Mouse (Mus musculus): Measurements from ENCODE around the gene Scn11a.

Gene Scn11a

GRCm38 (mm10) chr9:119825297-119825696, at the start of gene Scn11a:
Gene Scn11a (minus strand): TSS chr9:119825456.
- peak; percentile 14 to 23 for DNase-seq

- no peak for DNase-seq
Observed at GRCm38 (mm10) chr9:119854170-119854569, 28.9 kb upstream of the Scn11a start.

DNA sequence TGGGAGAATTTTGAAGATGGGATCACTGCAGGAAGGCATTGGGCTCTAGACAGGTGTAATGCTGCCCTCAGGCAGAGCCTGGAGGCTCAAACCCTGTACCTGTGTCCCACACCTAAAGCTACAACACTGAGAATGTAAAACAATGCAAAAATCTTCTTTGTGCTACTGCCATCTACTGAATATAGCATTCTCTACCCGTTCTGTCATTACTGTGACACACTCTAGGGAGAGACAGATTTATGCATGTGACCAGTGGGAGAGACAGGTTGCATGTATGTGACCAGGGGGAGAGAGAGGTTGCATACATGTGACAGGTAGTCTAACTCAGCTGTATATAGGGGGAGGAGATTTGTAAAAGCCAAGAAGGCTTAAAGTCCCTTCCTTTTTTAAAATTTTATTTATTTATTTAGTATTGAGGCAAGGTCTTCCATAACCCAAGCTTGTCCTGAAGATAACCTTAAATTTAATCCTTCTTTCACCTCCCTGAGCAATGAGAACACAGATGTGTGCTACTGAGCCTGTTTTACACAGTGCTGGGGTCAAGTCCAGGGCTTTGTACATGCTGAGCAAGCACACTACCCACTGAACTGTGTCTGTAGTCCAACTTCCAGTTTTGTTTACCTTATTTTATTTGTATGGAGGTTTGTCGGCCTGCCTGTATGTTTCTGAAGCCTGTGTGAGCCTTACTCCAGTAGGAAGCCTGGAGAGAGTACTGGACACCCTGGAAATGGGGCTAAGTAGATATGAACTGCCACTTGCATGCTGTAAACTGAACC, 28.0 kb upstream of the Scn11a start:
- DNase-seq = no peak

DNA sequence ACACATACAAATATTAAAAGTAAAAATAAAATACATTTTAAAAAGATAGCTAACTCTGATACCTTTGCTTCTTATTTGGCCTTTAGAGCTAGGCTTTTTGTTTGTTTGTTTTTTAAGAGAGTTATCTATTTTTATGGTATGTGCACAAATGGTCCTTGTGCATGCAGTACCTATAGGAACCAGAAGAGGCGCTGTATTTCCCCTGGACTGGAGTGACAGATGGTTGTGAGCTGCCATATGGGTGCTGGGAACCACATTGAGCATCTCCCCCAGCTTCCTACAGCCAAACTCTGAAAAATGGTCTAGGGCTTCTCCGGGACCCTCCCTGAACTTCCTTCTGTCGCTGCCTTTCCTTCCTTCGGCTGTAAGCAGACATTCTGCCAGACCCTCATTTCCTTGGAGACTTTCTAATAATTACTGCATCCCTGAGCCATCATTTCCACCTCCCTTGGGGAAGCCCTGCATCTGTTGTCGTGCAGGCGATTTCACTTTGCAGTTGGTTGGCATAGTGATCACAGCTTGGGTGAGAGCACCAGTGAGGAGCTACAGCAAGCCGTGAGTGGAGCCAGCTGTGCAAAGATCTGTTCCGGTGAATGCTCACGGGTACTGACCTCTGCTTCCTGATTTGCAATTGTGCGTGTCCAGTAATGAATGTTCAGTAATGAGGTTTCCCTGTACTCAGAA, 27.2 kb upstream of the Scn11a start:
- DNase-seq = no peak

- DNase-seq = no peak
Observed at GRCm38 (mm10) chr9:119849214-119849613, 24.0 kb upstream of the Scn11a start.

- no peak for DNase-seq
Observed at GRCm38 (mm10) chr9:119848671-119849070, 23.4 kb upstream of the Scn11a start.

- no peak for DNase-seq
Observed at GRCm38 (mm10) chr9:119847187-119847586, 21.9 kb upstream of the Scn11a start.

GRCm38 (mm10) chr9:119844724-119845123, 19.5 kb upstream of the Scn11a start:
- DNase-seq = no peak

- DNase-seq = no peak
Observed at GRCm38 (mm10) chr9:119843549-119843948, 18.3 kb upstream of the Scn11a start.

- DNase-seq = no peak
Observed at GRCm38 (mm10) chr9:119842541-119843169, 17.4 kb upstream of the Scn11a start.

GRCm38 (mm10) chr9:119842091-119842490, 16.8 kb upstream of the Scn11a start:
- no peak for DNase-seq

DNA sequence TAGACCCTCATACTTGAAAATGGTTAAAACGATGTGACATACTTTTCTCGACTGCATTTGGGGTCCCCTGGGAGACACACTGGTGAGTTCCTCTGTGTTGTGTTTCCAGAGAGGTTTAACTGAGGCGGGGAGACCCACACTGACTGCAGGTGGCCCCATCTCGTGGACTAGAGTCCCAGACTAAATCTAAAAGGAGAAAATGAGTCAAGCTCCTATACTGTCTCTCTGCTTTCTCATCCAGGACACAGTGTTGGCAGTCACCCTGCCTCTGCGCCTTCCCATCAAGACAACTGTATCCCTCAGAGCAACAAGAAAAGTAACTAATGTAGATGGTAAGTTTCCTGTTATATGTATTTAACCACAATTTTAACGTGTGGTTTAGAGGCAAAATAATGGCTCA, 15.9 kb upstream of the Scn11a start:
- DNase-seq = no peak

- DNase-seq = no peak
Observed at GRCm38 (mm10) chr9:119835581-119836125, 10.4 kb upstream of the Scn11a start.

DNA sequence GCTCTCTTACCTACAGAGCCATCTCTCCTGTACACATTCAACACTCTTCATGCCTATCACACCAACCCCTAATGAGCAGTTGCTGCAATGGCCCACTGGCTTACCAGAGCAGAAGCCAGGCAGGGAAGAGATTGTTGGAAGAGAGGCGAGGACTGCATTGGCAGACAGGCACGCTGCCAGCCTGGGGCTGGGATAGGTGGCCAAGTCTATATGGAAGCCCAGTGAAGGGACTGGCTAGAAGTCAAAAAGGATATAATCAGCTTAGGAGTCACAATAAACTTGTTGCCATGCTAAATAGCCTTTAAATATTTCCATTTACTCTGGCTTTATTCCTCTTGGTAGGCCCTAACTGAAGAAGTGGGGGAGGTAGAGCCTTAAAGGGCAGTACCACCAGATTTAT, 5.7 kb upstream of the Scn11a start:
- DNase-seq = peak; percentile 4 to 20

DNA sequence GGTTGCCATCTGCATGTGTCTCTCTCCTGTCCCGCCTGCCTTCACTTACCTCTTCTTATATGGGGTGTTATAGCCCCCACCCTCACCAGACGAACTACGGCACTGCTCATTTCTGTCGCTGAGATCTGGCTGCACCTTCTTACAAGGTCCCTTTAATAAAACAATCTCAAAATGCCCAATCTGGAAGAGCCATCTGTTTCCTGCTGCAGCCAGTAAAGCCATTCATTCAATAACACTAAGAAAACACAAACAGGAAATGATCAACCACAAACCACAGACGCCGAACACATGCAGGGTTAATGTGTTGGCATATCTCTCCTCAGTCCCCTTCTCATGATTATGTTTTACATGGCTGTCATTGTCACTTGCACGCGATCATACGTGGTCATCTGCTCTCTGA, 1.5 kb downstream of the Scn11a start:
- peak in 1 of 2 experiments; percentile 6 for DNase-seq

GRCm38 (mm10) chr9:119813631-119814030, 11.6 kb downstream of the Scn11a start:
- no peak for DNase-seq

DNA sequence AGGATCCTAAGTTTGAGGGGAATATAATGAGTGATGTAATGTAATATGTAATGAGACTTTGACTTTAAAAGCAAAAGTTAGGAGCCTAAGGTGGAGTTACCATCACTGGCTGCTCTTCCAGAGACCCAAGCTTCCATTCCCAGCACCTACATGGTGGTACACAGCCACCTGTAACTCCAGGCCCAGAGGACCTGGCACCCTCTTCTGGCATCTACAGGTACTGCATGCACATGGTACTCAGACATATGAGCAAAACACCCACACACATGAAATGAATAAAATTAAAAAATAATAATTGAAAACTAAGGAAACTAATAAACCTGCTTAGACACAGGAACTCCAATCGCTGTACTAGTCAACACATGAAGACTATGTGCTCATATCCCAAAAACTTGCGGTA, 18.8 kb downstream of the Scn11a start:
- no peak for DNase-seq

- no peak for DNase-seq
Observed at GRCm38 (mm10) chr9:119804501-119804847, 20.8 kb downstream of the Scn11a start.

GRCm38 (mm10) chr9:119803845-119804500, 21.3 kb downstream of the Scn11a start:
- no peak for DNase-seq

GRCm38 (mm10) chr9:119803169-119803827, 22.0 kb downstream of the Scn11a start:
- no peak for DNase-seq

GRCm38 (mm10) chr9:119801460-119801859, 23.8 kb downstream of the Scn11a start:
- DNase-seq = no peak

- DNase-seq = no peak
Observed at GRCm38 (mm10) chr9:119796791-119797190, 28.5 kb downstream of the Scn11a start.

Data from cerebellum, postnatal 36 days (tissue).